Mouse (Mus musculus) mature B cell (primary cell): ENCODE measurements at regions not wholly inside any gene's neighbourhood (a gene's known extent, or its start where the extent isn't known, plus 50 kb on each side); places are given as distances from the start of the nearest gene placed in this dataset.

Experiments used
- in situ Hi-C: fragments of 300-500 bp; cut with MboI; formaldehyde crosslinking; loops from 2 replicates; pipeline ENCODE4 v1.14.3; 2019

- in situ Hi-C loops = no loop called here
Measured at GRCm38 (mm10) chr9:33766235-33766634, 719.5 kb upstream of the Kirrel3 start.

DNA sequence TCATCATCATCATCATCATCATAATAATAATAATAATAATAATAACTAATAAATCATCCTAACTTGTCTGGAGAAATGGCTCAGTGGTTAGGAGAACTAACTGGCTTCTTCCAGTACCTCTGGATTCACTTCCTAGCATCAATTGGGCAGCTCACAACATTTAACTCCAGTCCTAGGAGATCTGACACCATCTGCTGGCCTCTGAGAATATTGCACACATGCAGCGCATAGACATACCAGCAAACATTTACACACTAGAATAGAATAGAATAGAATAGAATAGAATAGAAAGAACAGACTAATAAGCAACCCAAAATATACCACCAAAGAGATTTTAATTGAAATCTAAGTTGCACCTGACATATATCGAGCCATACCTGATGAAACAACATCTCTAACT, 715.9 kb upstream of the Kirrel3 start:
- in situ Hi-C loops = no loop called here

DNA sequence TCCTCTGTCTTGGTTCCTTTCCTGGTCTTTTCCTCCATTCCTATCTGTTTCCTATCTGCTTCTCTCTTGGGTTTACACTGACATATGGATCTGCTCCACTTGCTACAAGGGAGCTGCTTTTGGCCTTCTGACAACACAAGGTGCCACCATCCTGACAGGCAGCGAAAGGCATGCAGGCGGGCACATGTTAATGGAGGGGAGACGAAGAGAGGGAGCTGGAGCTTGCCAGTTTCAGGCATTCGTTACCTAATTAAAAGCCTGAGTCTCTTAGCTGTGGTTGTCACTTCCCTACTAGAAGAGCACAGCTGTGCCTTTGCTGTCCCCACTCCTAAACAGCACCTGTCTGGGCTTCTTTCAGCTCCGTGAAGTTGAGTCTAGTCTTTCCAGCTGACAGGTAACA, 711.5 kb upstream of the Kirrel3 start:
- in situ Hi-C loops = no loop called here

- in situ Hi-C loops = no loop called here
Measured at GRCm38 (mm10) chr9:33790617-33791016, 695.1 kb upstream of the Kirrel3 start.

- in situ Hi-C loops = no loop called here
Measured at GRCm38 (mm10) chr9:33800250-33800649, 685.4 kb upstream of the Kirrel3 start.

- in situ Hi-C loops = no loop called here
Measured at GRCm38 (mm10) chr9:33800763-33801162, 684.9 kb upstream of the Kirrel3 start.

DNA sequence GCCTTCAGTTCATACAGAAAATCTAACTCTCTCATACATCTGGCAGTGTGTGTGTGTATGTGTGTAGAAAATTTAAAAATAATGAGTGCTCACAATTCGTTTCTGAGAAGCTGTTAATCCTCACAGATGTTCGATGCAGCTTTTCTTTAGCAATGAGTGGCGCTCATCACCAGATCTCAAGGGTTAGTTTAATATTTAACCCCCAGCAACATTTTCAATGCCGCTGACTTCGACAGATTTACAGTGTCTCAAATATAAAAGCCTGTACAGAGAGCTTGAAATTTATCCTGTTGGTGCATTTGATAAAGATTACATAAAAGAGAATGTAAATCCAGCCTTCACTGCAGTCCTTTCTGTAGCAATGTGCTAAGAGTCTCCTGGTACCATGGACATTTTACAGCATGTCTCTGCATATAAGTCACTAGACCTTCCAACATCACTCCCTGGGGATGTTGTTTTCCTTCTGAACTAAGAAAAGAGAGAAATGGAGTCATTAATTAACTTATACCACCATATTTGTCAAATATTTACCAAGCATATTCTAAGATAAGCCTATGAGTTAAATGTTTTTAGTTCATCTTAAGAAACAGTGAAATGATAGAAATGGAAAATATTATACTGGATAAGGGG, 670.8 kb upstream of the Kirrel3 start:
- in situ Hi-C loops = no loop called here

DNA sequence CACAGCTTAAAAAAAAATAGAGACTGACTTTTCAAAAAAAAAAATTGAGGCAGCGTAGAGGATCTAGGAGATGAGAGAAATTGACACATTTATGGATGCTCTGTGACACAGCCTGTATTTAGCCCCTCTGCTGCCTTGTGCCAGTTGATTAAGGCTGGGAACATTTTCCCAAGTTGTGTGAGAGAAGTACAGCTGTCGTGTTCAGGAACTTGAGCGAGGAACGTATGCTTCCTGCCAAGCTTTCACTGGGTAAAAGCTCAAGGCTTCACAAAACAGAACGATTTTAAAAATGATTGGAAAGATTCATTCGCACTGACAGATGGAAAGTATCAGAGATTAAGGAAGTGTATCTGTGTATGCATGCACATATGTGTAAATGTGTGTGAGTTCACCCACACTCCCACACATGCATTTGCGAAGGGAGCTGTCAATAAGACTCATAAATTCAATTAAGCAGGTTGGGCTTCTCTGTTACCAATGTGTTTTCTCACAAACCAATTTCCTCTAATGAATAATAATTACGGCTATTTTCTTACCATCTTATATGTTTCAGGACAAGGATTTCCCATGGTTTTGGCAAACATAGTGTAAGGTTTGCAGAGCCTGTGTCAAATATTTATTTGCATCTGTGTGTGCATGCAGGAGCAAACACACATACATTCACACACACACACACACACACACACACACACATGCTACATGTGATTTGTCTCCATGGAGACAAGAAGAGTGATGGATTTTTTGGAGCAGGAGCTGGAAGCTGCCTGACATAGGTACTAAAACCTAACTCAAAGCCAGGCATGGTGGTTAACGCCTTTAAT, 662.9 kb upstream of the Kirrel3 start:
- in situ Hi-C loops = no loop called here

DNA sequence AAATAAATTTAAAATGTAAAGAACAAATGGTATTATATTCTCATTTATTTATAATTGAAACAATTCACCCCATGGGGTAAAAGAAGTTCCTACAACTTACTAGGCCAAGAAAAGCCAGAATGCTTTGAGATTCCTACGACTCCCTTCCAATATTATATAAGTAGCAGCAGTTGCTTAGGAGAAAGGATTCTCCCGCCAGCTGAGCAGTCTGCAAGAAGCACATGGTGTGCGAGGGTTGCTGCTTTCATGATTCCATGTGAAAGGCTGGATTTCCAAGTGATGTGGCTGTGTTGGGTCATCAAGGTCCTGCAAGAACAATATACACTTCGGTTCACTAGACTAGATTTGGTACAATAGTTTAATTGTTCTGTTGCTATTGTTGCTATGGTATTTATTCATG, 659.6 kb upstream of the Kirrel3 start:
- in situ Hi-C loops = no loop called here

DNA sequence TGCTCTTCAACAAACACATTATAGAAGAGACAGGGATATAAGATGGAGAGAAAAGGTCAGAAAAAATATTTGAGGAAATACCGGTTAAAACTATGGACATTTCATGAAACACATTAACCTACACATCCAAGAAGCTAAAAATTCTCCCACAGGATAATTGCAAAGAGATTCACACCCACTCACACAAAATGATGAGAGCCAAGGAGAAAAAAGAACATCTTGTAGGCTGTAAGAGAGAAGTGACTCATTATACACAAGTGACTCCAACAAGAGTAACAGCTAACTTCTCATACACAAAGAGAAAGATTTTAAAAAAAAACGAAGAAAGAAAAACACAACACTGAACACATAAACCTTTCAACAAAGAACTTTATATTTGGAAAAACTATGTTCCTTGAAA, 658.3 kb upstream of the Kirrel3 start:
- in situ Hi-C loops = no loop called here

- in situ Hi-C loops = no loop called here
Measured at GRCm38 (mm10) chr9:33837666-33838380, 647.9 kb upstream of the Kirrel3 start.

DNA sequence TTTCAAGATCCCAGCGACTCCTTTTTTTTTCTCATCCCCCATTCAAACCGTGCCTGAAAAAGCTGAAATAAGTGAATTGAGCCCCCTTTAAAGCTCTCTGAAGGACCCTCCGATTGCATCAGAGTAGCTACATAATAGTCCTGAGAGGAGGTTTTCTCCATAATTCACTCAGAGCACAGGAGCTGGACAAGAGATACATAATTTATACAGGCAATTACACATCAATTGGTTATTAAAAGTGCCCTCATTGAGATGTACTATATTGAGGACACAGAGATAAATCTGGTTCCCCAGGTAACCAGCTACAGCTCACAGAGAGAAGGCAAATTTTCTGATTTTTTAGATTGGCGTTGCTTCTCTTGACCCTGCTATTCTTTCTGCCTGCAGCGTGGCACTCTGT, 636.1 kb upstream of the Kirrel3 start:
- in situ Hi-C loops = no loop called here

GRCm38 (mm10) chr9:33850024-33850423, 635.7 kb upstream of the Kirrel3 start:
- in situ Hi-C loops = no loop called here

GRCm38 (mm10) chr9:33850993-33851392, 634.7 kb upstream of the Kirrel3 start:
- in situ Hi-C loops = no loop called here

- in situ Hi-C loops = no loop called here
Measured at GRCm38 (mm10) chr9:33856169-33856568, 629.5 kb upstream of the Kirrel3 start.

- in situ Hi-C loops = no loop called here
Measured at GRCm38 (mm10) chr9:33858511-33858910, 627.2 kb upstream of the Kirrel3 start.

DNA sequence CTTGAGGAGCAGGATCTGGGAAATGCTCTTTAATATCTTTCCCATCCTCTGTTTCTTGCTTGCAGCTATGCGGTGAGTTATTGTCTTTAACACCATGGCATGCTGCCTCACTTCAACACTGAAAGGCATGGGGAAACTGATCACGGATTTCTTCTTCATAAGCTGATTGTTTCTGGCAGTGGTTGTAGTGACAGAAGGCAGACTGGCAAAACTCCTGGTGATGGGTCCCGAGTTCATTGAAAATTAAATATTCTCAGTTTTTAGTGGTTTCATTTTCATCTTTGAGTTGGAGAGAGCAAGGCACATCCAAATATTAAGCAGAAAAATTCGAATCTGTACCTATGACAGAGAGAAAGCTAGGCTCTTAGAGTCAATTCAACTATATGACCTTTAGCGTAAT, 617.0 kb upstream of the Kirrel3 start:
- in situ Hi-C loops = no loop called here

DNA sequence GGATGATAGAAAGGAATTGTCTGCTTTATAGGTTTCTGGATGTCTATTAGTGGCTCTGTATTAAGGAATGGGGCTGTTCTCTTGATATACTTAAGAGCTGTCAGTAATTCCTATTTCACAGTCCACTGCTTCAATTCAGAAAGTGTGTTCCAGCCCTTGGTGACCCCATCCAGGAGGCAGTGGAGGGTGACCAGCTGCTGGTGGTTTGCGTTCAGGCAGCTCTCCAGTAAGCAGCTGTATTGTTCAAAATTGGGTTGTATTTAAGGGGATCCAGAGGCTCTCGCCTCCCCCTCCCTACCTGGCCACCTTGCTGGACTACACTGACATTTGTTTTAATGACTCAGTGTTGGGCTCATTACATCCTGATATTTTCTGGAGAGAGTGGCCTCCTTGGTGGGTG, 598.4 kb upstream of the Kirrel3 start:
- in situ Hi-C loops = no loop called here

DNA sequence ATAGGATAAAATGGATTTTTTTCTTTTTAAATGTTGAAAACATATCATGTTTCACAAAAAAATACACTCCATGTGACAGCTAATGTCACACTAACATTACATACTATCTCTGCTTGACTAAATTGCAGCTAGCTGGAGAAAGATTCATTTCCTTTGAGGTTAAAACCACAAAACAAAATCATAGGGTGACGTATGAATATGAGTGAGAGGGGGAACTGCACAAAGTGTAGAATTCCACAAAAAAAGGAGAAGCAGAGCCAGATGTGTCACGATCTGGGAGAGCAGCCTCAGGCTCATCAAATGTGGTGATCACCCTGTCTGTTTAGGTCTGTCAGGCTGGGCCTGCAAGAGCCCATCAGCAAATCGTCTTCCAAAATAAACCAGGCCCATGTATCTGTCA, 593.7 kb upstream of the Kirrel3 start:
- in situ Hi-C loops = no loop called here

DNA sequence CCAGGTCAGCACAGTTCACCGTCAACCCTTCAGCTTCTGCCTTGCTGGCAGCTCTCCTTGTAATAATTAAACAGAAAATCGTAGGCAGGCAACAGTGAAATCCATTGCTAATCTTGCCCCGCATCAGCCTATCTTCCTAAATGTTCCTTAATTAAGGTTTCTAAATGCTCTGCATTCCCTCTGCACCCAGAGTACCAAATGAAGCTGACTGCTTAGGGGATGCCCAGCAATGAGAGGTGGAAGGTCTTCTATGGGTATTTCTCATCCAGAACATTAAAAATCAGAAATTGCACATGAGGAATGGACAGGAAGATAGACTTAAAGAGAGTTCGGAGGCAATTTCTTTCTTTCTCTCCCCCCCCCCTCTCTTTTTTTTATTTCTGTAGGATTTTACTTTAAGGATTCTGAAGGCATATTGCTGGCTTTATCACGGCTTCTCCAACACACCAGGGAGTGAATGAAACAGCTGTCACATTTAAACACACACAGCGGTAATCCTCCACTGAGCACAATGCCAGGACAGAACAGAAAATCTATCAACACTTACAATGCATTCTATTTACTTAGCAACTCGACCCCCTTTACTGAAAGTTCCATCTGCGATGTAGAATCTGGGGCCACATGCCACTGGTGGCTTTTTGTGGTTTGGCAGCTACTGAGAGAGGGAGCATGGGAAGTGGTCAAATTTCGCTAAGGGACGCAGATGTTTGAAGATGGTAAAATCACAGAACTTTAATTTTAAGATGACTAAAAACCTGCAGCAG, 584.2 kb upstream of the Kirrel3 start:
- in situ Hi-C loops = no loop called here

GRCm38 (mm10) chr9:33903991-33904570, 581.6 kb upstream of the Kirrel3 start:
- in situ Hi-C loops = no loop called here

GRCm38 (mm10) chr9:33914919-33915318, 570.8 kb upstream of the Kirrel3 start:
- in situ Hi-C loops = no loop called here
